Mouse (Mus musculus) regulatory T cell (primary cell): ENCODE measurements around the gene Smco2.

Experiments used
- in situ Hi-C: fragments of 300-600 bp; cut with MboI, MseI; formaldehyde crosslinking; loops from one replicate; pipeline ENCODE4 v1.15.1; 2025; ENCODE audit warnings: high pct_unique_total_duplicates

Smco2 gene

DNA sequence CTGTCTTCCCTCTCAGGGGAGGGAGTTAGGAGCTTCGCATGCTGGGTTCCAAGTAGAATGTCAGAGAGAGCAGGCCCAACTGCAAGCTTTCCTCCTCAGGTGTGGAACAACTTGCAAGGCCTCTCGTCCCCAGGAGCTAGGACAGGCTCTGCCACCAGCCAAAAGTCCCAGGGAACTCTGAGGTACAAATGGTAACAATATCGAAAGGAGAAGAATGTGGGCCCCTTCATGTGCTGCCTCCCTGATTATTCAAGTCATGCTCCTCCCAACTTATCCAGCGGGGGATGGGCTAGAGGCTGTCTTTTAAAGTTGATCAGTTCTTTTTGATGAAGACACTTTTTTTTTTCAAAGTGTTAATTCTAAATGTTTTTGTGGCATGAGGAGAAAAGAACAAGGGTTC, at the start of gene Smco2:
Smco2 (plus strand) TSS at position 55 of the 400 bp plus-strand sequence.
- in situ Hi-C loops: no loop called here

DNA sequence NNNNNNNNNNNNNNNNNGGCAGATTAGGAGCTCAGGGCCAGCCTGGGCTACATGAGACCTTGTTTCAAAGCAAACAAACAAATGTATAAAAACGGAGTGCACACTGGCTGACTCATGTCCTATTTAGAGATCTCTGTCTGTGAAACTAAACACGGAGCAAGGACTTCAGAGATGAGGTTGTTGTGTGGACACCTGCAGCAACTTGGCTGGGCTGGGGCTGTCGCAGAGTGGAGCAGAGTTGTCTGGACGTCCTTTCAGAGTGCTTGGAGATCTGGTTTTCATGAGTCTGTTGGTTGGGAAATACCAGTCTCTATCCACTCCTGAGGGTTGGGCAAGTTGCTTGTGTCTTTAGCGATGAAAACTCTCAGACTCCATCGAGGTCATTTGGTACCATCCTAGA, 39.9 kb upstream of the Smco2 start:
- in situ Hi-C loops: loop anchor here (10.0 kb wide), 1 partner anchor 1355 kb away; no protein-coding TSS in a partner anchor

GRCm38 (mm10) chr6:146813007-146813406, 36.9 kb upstream of the Smco2 start:
- in situ Hi-C loops: loop anchor here (10.0 kb wide), 1 partner anchor 1358 kb away; no protein-coding TSS in a partner anchor

DNA sequence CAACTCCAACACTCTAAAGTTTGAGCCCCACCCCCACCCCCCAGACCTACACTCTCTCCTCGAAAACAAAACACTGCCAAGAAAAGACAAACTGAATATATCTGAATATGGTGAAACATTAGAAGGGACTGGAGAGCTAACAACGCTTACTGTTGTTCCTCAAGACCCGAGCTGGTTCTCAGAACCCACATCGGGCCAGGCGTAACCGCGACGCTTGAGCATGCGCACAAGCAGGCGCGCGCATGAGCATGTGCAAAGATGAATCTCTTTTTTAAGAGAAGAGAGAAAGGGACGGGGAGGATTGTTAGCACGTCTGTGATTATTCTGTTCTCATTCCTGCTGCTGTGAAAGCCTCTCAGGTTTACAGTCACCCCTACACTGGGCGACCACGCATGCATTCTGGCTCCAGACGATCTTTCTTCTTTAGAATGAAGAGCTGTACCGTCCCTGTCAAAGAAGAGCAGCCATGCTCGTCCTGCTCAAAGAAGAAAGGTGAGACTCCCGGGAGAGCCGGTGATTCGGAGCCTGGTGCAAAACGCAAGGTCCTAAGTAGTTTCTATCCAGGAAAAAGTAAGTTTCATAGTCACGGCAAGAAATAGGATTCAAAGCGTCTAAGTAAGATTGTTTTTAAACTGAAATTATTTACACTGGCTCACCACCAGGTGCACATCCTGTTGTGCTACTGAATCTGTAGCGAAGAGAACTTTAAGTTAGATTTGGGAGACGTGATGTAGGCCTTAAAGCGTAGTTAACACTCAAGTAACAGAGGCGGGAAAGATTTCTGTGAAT, 29.5 kb upstream of the Smco2 start:
- in situ Hi-C loops: no loop called here

GRCm38 (mm10) chr6:146821958-146822357, 27.9 kb upstream of the Smco2 start:
- in situ Hi-C loops: no loop called here

DNA sequence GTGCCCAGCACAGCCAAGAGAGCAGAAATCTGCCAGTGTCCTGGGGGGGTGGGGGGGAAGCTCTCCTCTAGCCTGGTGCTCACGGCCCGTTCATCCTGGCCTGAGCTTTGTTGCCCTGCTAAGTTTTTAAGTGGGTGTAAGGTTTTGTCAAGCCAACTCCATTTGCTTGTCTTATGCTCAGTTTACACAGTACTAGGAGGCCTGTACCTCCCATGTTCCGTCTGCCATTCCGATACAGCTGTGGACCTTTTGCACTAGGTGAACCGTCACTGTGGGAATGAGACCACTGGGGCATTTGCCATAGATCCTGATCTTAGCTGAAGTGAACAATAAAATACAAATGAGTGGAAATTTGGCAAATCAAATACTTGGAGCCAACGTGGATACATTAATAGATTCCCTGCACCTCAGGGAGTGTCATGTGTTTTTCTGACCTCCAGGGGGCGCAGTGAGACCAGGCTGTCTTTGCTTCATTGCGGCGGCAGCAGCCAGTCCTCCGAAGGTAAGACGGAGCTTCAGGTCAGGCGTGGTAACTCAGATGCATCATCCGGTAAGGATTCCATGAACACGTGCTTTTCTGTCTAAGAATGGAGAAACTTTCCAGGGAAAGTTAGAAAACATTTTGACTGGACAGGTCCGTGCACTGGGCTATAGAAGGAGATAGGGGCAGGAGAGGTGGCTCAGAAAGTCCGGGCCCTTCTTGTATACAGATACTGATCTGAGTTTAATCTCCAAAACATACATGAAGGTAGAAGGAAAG, 25.0 kb upstream of the Smco2 start:
- in situ Hi-C loops: loop anchor here (5.0 to 25.0 kb wide), 2 partner anchors 167 to 412 kb away; no protein-coding TSS in a partner anchor

DNA sequence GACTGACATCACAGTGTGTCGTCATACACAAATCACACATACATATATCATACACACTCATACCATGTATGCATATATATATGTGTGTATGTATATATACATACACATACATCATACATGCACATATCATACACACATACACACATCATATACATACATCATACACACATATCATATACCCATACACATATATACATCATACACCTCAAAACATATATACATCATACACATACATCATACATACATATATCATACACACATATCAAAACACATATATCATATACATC, 24.5 kb upstream of the Smco2 start:
- in situ Hi-C loops: loop anchor here (5.0 to 25.0 kb wide), 2 partner anchors 167 to 412 kb away; no protein-coding TSS in a partner anchor

GRCm38 (mm10) chr6:146831320-146831719, 18.6 kb upstream of the Smco2 start:
- in situ Hi-C loops: loop anchor here (25.0 kb wide), 1 partner anchor 406 kb away; no protein-coding TSS in a partner anchor

GRCm38 (mm10) chr6:146833485-146834314, 16.2 kb upstream of the Smco2 start:
- in situ Hi-C loops: loop anchor here (25.0 kb wide), 1 partner anchor 404 kb away; no protein-coding TSS in a partner anchor

- in situ Hi-C loops: loop anchor here (25.0 kb wide), 1 partner anchor 403 kb away; no protein-coding TSS in a partner anchor
These were observed 15.6 kb upstream of the Smco2 start for GRCm38 (mm10) chr6:146834342-146834741.

- in situ Hi-C loops: loop anchor here (25.0 kb wide), 1 partner anchor 402 kb away; no protein-coding TSS in a partner anchor
These were observed 14.1 kb upstream of the Smco2 start for GRCm38 (mm10) chr6:146835784-146836183.

GRCm38 (mm10) chr6:146837316-146837715, 12.6 kb upstream of the Smco2 start:
- in situ Hi-C loops: loop anchor here (25.0 kb wide), 1 partner anchor 400 kb away; no protein-coding TSS in a partner anchor

DNA sequence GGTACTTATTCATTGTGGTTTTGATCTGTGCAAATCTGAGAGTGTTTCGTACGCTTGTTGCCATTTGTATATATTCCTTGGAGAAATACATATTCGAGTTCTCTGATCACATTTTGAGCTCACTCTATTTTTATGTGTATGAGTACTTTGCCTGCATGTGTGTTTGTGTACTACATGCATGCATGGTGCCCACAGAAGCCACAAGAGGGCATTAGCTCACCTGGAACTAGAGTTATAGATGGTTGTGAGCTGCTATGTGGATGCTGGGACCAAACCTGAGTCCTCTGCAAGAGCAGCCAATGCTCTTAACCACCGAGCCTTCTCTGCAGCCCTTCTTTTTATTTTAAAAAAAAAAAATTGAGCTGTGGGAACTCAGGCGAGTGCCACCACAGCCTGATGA, 11.5 kb upstream of the Smco2 start:
- in situ Hi-C loops: loop anchor here (25.0 kb wide), 1 partner anchor 399 kb away; no protein-coding TSS in a partner anchor

- in situ Hi-C loops: loop anchor here (25.0 kb wide), 1 partner anchor 398 kb away; no protein-coding TSS in a partner anchor
These were observed 11.0 kb upstream of the Smco2 start for GRCm38 (mm10) chr6:146838863-146839262.

DNA sequence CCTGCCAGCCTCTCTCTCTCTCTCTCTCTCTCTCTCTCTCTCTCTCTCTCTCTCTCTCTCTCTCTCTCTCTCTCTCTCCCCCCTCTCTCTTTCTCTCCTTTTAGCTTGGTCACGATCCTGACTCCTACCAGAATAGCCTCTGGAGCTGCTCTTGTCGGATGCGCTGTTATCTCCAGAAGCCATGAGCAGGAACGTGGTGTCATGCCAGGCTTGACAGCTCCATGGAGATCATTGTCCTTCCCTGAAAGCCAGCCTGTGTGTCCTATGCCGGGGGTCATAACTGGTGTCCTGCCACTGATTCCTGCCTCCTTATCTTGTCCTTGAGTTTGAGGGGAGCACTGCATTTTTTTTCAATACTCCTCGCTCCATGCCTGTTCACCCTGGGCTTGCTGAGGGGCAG, 5.0 kb upstream of the Smco2 start:
- in situ Hi-C loops: loop anchor here (25.0 kb wide), 1 partner anchor 392 kb away; no protein-coding TSS in a partner anchor

DNA sequence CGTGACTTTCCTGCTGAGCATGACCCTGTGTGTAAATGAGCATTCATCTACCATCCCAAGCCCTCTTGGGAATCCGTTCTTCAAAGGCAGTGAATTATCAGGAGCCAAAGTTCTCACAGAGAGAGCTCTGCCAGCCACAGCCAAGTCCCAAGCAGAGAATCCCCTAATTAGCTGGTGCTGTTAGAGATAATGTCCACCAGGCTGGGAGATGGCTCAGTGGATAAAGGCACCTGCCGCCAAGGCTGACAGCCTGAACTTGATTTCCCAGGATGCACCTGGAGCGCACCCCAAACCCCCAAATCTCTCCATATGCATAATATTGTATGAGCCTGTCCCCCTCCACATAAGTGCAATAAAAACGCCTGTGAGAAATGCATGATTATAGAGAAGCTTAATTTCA, 4.6 kb upstream of the Smco2 start:
- in situ Hi-C loops: loop anchor here (25.0 kb wide), 1 partner anchor 392 kb away; no protein-coding TSS in a partner anchor

GRCm38 (mm10) chr6:146845961-146846750, 3.7 kb upstream of the Smco2 start:
- in situ Hi-C loops: loop anchor here (25.0 kb wide), 1 partner anchor 391 kb away; no protein-coding TSS in a partner anchor

GRCm38 (mm10) chr6:146847402-146847801, 2.5 kb upstream of the Smco2 start:
- in situ Hi-C loops: loop anchor here (25.0 kb wide), 1 partner anchor 390 kb away; no protein-coding TSS in a partner anchor

- in situ Hi-C loops: loop anchor here (25.0 kb wide), 1 partner anchor 389 kb away; no protein-coding TSS in a partner anchor
These were observed 1.6 kb upstream of the Smco2 start for GRCm38 (mm10) chr6:146848281-146848680.

- in situ Hi-C loops: no loop called here
These were observed 2.0 kb downstream of the Smco2 start for GRCm38 (mm10) chr6:146851916-146852315.
